Mouse (Mus musculus): ENCODE measurements at regions not wholly inside any gene's neighbourhood (a gene's known extent, or its start where the extent isn't known, plus 50 kb on each side); places are given as distances from the start of the nearest gene placed in this dataset.
"Not testable (repeated sequence)": the region's sequence is repeated elsewhere in the genome, so short reads cannot be mapped to it uniquely, and the experiment has no call there.

DNA sequence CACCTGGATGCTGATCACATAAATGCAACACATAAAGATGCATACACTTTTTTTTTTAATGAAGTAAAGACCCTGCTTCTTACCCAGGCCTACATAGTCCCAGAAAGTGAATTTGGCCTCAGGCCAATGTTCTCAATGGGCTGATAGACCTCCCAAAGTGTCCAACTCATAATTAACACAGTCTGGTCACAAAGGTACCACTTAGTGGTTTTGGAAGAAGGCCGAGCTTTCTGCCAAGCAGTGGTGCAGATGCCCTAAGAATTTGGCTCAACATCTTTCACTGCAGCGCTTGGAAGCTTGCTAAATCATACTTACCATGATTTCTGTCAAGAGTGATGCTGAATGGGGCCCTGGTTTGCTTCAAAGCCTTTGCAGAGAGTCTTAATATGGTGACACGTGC lies 706.4 kb upstream of the Rag2 start:
- WGBS: 49% methylated on average over 3 of the region's 3 CpGs
- ATAC-seq (ENCODE audit: low FRiP score, low read depth) (no peak), DNase-seq (ENCODE audit: low spot score) (peak; percentile 47)
- H3K36me3 ChIP-seq (ENCODE audit: control insufficient read depth, insufficient read depth, low read length): no peaks in the 10 kb centered on the region
- H3K27ac ChIP-seq (replicated peaks; ENCODE audit: low read depth, low read length): no peak overlapping the region
- no peak overlapping the region for H3K4me3 ChIP-seq (replicated peaks; ENCODE audit: low read length)
- H3K4me2 ChIP-seq (replicated peaks; ENCODE audit: low read depth, low read length, severe bottlenecking): no peak overlapping the region
- H3K4me1 ChIP-seq (ENCODE audit: control insufficient read depth, insufficient read depth, low read length): no peaks in the 10 kb centered on the region
- H3K9ac ChIP-seq (ENCODE audit: low read depth, low read length, severe bottlenecking): no peak overlapping the region
- no peaks in the 10 kb centered on the region for H3K27me3 ChIP-seq (ENCODE audit: control insufficient read depth, insufficient read depth, low read length)
- no peaks in the 10 kb centered on the region for H3K9me3 ChIP-seq (ENCODE audit: control insufficient read depth, low read length)
- TF ChIP-seq POLR2A (IDR thresholded peaks at IDR 0.05; ENCODE audit: borderline replicate concordance, extremely low read depth, insufficient read depth, insufficient read length): no peak

DNA sequence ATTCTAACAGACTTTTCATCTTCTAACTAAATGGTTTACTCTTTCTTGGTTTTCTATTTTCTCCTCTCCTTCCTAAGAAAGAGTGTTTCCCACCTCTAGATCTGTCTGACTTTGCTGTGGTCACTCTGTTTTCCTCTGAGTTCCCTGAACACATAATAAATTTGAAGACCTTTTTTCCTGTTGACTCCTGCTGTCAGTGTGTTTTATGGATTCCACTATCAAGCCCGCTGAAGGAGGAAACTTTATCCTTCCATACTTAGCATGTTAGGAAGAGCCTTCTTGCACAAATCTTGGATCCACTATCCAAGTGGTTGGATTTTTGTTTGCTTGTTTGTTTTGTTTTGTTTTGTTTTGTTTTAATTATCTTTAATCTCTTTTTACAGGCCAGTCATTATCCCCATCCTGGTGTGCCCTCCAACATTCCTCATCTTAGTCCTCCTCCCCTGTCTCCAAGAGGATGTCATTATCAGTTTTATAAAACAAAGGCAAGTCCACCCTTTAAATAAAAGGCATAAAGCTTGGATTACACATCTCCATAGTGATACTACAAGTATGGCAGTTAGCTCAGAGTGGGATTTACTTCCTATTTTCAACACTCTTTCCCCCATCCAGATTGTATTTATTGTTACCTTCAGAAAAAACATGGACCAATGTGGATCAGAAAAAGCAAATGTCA lies 704.8 kb upstream of the Rag2 start:
- H3K27ac ChIP-seq (replicated peaks; ENCODE audit: low read depth, low read length): no peak overlapping the region
- no peaks in the 10 kb centered on the region for H3K27me3 ChIP-seq (ENCODE audit: control insufficient read depth, insufficient read depth, low read length)
- no peaks in the 10 kb centered on the region for H3K36me3 ChIP-seq (ENCODE audit: control insufficient read depth, insufficient read depth, low read length)
- no peaks in the 10 kb centered on the region for H3K9me3 ChIP-seq (ENCODE audit: control insufficient read depth, low read length)
- H3K4me2 ChIP-seq (replicated peaks; ENCODE audit: low read depth, low read length, severe bottlenecking): no peak overlapping the region
- no peaks in the 10 kb centered on the region for H3K4me1 ChIP-seq (ENCODE audit: control insufficient read depth, insufficient read depth, low read length)
- H3K4me3 ChIP-seq (replicated peaks; ENCODE audit: low read length): no peak overlapping the region
- WGBS: 57% methylated on average over 1 of the region's 1 CpGs
- TF ChIP-seq POLR2A (IDR thresholded peaks at IDR 0.05; ENCODE audit: borderline replicate concordance, extremely low read depth, insufficient read depth, insufficient read length): no peak
- DNase-seq (ENCODE audit: low spot score): no peak
- ATAC-seq (ENCODE audit: low FRiP score, low read depth): no peak
- no peak overlapping the region for H3K9ac ChIP-seq (ENCODE audit: low read depth, low read length, severe bottlenecking)

DNA sequence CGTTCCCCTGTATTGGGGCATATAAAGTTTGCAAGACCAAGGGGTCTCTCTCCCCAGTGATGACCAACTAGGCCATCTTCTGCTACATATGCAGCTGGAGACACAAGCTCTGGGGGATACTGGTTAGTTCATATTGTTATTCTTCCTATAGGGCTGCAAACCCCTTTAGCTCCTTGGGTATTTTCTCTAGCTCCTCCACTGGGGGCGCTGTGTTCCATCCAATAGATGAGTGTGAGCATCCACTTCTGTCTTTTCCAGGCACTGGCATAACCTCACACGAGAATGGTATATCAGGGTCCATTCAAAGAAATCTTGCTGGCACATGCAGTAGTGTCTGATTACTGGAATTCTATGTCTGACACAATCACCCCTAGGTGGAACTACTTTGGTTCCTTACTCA lies 675.9 kb upstream of the Rag2 start:
- not testable (repeated sequence) for H3K4me1 ChIP-seq (ENCODE audit: control insufficient read depth, insufficient read depth, low read length); ATAC-seq (ENCODE audit: low FRiP score, low read depth); H3K36me3 ChIP-seq (ENCODE audit: control insufficient read depth, insufficient read depth, low read length); H3K9ac ChIP-seq (ENCODE audit: low read depth, low read length, severe bottlenecking); DNase-seq (ENCODE audit: low spot score); H3K27ac ChIP-seq (replicated peaks; ENCODE audit: low read depth, low read length); H3K4me2 ChIP-seq (replicated peaks; ENCODE audit: low read depth, low read length, severe bottlenecking); H3K9me3 ChIP-seq (ENCODE audit: control insufficient read depth, low read length); H3K27me3 ChIP-seq (ENCODE audit: control insufficient read depth, insufficient read depth, low read length); H3K4me3 ChIP-seq (replicated peaks; ENCODE audit: low read length)
- WGBS: 49% methylated on average over 3 of the region's 3 CpGs

DNA sequence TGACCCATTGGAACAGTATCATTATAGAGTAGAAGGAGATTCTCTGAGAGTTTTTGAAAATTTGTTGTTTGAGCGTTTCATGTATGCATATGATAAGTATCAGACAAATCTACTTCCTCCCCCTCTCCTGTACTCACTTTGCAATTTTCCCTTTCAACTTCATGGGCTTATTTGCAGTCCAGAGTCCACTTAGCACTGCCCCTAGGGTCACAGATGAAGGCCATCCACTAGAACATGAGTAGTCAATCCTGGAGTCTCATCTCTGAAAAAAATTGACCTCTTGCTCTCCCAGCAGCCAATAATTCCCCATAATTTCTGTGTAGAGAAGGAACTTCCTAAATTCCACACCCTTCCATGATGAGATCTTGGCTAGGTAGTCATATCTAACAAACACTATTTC lies 665.1 kb upstream of the Rag2 start:
- Histone ChIP-seq H3K27ac (replicated peaks; ENCODE audit: low read depth, low read length) (no peak overlapping the region), H3K27me3 (ENCODE audit: control insufficient read depth, insufficient read depth, low read length) (no peaks in the 10 kb centered on the region), H3K4me3 (replicated peaks; ENCODE audit: low read length) (no peak overlapping the region), H3K36me3 (ENCODE audit: control insufficient read depth, insufficient read depth, low read length) (no peaks in the 10 kb centered on the region), H3K9me3 (ENCODE audit: control insufficient read depth, low read length) (no peaks in the 10 kb centered on the region), H3K9ac (ENCODE audit: low read depth, low read length, severe bottlenecking) (no peak overlapping the region), H3K4me1 (ENCODE audit: control insufficient read depth, insufficient read depth, low read length) (no peaks in the 10 kb centered on the region), H3K4me2 (replicated peaks; ENCODE audit: low read depth, low read length, severe bottlenecking) (no peak overlapping the region)
- 93% methylated on average over 1 of the region's 1 CpGs for WGBS
- TF ChIP-seq POLR2A (IDR thresholded peaks at IDR 0.05; ENCODE audit: borderline replicate concordance, extremely low read depth, insufficient read depth, insufficient read length): no peak
- DNase-seq (ENCODE audit: low spot score) (no peak), ATAC-seq (ENCODE audit: low FRiP score, low read depth) (no peak)

DNA sequence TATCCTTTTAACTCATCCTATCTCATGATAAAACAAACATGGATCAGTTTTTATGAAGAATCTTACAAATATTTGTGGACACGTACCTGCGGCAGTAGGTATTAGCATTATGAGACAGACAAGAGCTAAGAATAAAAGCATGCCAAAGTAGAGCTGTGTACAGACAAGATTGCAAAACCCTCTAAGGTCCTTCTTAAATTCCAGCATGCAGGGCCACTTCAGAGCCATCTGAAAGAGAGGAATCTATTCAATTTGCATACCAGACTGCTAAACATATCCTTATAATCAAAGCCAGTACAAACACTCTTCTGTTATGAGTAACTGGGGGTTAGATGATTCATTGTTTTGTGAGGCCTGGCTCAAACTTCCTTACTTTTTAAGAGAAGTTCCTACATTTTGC lies 659.9 kb upstream of the Rag2 start:
- DNase-seq (ENCODE audit: low spot score) (no peak), ATAC-seq (ENCODE audit: low FRiP score, low read depth) (no peak)
- no peak for TF ChIP-seq POLR2A (IDR thresholded peaks at IDR 0.05; ENCODE audit: borderline replicate concordance, extremely low read depth, insufficient read depth, insufficient read length)
- no peak overlapping the region for H3K27ac ChIP-seq (replicated peaks; ENCODE audit: low read depth, low read length)
- no peak overlapping the region for H3K9ac ChIP-seq (ENCODE audit: low read depth, low read length, severe bottlenecking)
- no peaks in the 10 kb centered on the region for H3K4me1 ChIP-seq (ENCODE audit: control insufficient read depth, insufficient read depth, low read length)
- WGBS: 84% methylated on average over 2 of the region's 2 CpGs
- no peak overlapping the region for H3K4me3 ChIP-seq (replicated peaks; ENCODE audit: low read length)
- H3K27me3 ChIP-seq (ENCODE audit: control insufficient read depth, insufficient read depth, low read length): no peaks in the 10 kb centered on the region
- H3K9me3 ChIP-seq (ENCODE audit: control insufficient read depth, low read length): no peaks in the 10 kb centered on the region
- H3K36me3 ChIP-seq (ENCODE audit: control insufficient read depth, insufficient read depth, low read length): no peaks in the 10 kb centered on the region
- H3K4me2 ChIP-seq (replicated peaks; ENCODE audit: low read depth, low read length, severe bottlenecking): no peak overlapping the region

DNA sequence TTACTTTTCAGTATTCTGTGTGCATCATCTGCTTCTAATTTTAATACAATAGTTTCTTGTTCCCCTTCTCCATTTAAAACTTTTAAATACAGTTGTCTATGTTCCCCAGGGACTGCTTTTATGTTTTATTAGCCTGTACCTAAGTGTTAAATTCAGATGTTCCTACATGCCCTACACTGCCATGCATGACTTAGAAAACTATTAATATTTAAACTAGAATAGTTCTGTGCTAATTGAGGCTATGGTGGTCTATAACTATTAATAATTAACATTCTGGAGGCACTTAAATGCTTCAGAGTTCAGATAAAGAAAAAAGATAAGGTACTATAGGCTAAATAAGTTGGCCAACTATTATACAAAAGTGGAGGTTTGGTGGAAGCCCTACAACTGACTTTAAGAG lies 647.3 kb upstream of the Rag2 start:
- no peak for ATAC-seq (ENCODE audit: low FRiP score, low read depth)
- Histone ChIP-seq H3K4me1 (ENCODE audit: control insufficient read depth, insufficient read depth, low read length) (no peaks in the 10 kb centered on the region), H3K9me3 (ENCODE audit: control insufficient read depth, low read length) (no peaks in the 10 kb centered on the region), H3K4me2 (replicated peaks; ENCODE audit: low read depth, low read length, severe bottlenecking) (no peak overlapping the region), H3K9ac (ENCODE audit: low read depth, low read length, severe bottlenecking) (no peak overlapping the region), H3K27me3 (ENCODE audit: control insufficient read depth, insufficient read depth, low read length) (no peaks in the 10 kb centered on the region), H3K4me3 (replicated peaks; ENCODE audit: low read length) (no peak overlapping the region), H3K27ac (replicated peaks; ENCODE audit: low read depth, low read length) (no peak overlapping the region), H3K36me3 (ENCODE audit: control insufficient read depth, insufficient read depth, low read length) (no peaks in the 10 kb centered on the region)
- no peak for DNase-seq (ENCODE audit: low spot score)
- no peak for TF ChIP-seq POLR2A (IDR thresholded peaks at IDR 0.05; ENCODE audit: borderline replicate concordance, extremely low read depth, insufficient read depth, insufficient read length)

Data from limb, embryonic 14.5 days (tissue).